Mouse (Mus musculus) adrenal gland, postnatal 10 days (tissue): Measurements from ENCODE around the gene Cnot1. TPM values are rescaled to one million over a fixed set of nuclear protein-coding genes. Genes with fewer than 3 reads are reported as not detected.
A peak's percentile ranks its signal among the peaks of the same experiment; 100 is the strongest.

Experiments
- DNase-seq: peaks from one replicate; pipeline ENCODE4 v3.0.0; 2021; ENCODE audit warnings: mixed read lengths
- total RNA-seq, 2 experiments: library from RNA; stranded (reverse); gene quantifications; 2 replicates each; pipeline ENCODE4 v1.2.3; 2021

The Cnot1 gene
- total RNA-seq, 2 experiments from 2014 or later = 120 to 163 TPM

DNA sequence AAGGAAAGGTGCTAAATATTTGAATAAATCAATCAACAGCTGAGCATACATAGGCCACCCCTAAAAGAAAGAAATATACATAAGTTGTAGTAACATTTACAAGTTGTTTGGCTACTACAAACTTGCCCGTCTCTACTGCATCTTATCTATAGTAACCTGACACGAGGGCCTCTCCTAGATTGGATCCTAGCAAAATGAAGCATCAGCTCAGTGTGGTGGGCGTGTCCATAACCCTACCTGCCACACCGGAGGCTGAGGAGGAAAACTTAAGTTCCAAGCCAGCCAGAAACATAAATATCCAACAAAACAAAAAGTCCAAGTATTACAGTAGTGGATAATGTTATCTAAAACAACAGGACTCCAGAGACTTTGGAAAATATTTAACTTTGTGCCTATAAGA, 79.6 kb downstream of the Cnot1 start:
- DNase-seq = no peak

DNA sequence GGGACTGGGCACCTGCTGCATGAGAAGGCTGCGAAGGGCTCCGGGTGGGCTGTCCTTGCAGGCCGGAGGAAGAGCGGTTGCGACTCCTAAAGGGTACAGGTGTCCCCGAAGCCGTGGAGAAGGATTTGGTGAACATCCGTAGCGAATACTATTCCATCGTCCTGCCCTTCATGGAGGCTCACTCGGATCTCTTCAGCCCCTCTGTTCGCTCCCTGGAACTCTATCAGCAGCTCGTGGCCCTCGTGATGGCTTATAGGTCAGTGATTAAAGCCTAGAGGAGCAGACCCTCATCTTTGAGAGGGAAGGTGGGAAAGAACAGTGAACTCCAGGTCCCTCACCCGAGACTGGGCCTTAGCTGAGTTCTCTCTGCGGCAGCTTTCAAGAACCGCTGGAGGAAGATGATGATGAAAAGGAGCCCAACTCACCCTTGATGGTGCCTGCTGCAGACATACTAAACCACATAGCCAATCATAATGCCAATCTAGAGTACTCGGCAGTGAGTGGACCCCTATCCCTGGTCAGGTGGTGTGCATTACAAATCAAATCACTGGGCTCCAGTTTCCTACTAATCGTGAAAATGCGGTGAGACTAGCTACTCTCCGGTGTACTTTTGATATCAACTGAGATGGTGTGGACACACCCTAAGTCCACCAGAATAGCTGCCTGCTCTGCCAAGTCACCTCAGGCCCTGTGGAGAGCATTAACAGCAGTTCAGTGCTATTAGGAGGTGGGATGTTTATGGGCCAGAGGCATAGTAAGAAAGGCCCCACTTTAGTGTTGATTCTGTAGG, 90.5 kb downstream of the Cnot1 start:
- DNase-seq = no peak

DNA sequence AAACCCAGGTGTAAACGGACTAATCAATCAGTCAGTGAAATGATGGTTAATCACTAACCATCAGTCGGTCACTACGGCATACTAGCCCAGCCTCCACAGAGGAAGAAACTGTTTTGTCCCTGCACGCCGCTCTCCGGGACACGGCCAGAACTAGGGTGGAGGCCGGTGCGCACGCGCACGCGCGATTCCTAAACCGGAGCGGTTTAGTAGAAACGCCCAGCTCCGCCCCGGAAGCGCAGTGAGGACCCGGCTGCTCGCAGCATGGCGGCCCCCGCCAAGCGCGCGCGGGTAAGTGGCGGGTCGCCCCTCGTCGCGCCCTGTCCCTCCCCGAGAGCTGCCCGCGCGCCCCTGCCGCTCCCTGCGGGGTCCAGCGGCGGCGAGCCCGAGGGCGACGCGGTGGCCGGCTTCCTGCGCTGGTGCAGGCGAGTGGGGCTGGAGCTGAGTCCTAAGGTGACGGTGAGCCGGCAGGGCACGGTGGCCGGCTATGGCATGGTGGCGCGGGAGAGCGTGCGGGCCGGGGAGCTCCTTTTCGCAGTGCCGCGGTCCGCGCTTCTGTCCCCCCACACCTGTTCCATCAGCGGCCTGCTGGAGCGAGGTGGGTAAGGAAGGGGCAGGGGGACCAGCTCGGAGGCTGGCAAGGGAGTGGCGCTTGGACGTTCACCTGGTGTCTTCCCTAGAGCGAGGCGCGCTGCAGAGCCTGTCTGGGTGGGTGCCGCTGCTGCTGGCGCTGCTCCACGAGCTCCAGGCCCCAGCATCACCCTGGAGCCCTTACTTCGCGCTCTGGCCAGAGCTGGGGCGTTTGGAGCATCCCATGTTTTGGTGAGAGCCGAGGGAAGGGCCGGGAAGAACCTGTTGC, 91.4 kb downstream of the Cnot1 start, which contains the start of gene Setd6:
TSS of gene Setd6 (plus strand) at position 206 of the 856 bp plus-strand sequence.
- peak; percentile 92 for DNase-seq

DNA sequence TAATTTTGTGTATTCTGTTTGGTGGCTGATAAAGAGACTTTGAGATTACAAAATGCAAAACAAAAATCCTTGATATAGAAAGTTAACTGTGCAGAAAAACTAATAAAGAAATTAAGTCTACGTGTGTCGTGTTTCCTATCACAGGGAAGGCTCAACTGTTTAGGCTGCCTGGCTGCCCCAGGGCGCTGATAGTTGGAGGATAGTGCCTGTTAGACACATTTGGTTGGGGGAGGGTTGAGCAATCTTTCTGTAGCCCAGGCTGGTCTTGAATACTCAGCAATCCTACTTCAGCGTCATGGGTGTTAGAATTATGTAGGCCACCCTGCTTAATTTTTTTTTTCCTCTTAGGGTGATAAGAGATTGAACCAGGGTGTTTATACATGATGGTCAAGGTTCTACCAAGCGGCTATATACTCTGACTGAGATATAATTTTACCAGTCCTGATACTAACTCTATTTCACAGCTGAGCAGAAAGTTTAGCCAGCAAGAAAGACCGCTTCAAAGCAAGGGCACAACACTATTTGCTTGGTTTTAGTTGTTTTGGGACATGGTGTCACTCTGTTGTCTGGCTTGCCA, 92.3 kb downstream of the Cnot1 start:
- no peak for DNase-seq

DNA sequence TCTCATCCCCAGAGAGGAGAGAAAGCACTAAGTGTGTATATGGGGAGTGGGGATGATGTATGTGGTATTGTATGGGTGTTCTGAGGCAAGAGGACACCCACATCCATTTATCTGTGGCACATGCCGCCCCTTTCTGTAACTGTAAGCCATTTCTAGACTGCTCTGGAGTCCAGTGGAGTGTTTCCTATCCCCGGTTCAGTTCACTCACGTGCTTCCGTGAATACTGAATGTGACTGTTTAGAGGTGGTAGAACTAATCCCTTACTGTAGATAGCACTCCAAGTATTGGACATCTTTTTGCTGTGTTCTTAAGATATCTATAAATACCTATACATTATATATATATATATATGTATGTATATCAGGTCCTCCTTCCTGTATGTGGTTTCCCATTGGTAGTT, 92.9 kb downstream of the Cnot1 start:
- DNase-seq = no peak

DNA sequence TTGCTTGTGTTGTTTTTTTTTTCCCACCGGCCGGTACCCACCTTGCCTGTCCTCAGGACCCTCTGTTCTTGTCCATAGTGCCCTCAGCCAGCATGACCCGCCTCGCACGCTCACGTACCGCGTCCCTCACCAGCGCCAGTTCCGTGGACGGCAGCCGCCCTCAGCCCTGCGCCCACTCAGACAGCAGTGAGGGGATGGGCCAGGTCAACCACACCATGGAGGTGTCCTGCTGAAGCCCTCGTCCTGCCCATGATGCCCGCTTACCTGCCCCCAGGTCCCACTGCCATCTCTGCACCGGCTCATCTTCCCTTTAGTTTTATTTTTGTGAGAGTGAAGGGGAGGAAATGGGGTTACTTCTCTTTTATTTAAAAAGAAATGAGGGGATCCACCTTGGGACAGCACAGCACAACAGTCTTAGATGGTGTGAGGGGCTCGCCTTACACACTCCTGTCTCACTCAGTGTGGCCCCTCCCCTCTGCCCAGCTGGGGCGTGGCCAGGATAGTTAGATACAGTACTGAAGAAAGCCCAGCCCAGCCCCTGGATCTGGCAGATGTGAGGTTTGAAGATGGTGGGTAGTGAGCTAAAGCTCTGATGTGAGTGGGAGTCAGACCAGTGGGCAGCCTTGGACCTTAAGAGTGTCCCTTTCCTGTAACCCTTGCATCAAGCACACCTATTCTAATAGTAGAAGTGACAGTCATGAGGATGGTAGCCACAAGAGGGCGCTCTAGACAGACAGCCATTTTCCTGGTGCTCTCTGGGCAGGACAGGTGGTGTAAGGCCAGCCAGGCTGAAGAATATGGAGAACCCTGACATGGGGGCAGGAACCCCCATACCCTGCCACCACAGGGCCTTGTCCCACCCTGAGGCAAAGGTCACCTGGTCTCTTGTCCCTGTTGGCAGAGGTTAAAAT, 93.9 kb downstream of the Cnot1 start:
- DNase-seq = peak; percentile 83

DNA sequence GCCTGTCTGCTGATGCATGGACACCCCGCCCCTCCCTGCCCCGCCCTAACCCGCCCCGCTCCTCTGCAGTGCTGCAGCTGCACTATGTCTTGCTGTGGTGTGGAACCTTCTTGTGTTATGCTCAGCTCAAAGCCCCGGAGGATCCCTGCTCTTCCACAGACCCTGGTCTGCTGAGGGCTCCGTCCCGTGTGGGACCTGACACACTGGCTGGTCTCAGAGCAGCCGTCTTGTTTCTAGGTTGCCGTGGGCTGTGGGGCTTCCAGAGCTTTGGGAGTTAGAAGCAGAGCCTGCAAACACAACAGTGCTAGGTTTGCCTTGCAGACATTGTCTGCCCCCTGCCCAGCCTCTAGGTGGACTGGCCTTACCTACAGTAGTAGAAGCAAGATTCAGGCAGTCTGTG, 94.9 kb downstream of the Cnot1 start:
- no peak for DNase-seq

DNA sequence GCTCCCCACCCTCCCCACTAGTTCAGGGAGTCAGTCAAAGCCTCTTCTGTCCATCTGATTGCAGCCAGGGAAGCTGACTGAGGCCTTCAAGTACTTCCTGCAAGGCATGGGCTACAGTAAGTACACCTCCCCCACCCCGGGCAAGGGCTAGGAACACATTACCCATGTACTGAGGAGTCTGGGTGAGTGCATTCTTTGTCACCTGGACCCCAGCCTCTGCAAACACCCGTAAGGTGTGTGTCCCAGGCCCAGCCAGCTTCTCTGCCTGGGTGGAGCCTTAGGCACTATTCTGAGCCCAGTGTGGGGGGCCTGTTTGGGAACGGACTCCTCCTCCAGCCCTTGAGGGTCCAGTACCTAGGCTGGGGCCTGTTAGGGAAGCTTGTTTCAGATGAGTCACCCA, 96.2 kb downstream of the Cnot1 start:
- DNase-seq = no peak

DNA sequence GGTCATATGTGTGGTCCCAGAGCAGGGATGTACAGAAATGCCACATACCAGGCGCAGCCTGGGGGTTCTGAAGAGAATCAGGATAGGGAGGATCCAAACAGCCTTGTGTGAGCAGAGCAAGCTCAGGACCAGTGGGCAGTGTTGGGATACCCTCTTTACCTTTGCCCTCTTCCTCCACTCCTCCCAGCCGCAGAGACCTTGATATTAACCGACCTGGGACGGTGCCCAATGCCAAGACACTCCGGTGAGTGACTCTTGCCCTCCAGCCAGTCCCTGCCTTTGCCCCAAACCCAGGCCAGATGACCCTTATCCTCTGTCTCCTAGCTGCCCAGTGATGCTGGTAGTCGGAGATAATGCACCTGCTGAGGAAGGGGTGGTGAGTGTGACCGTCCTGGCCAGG, 97.7 kb downstream of the Cnot1 start:
- DNase-seq = no peak

DNA sequence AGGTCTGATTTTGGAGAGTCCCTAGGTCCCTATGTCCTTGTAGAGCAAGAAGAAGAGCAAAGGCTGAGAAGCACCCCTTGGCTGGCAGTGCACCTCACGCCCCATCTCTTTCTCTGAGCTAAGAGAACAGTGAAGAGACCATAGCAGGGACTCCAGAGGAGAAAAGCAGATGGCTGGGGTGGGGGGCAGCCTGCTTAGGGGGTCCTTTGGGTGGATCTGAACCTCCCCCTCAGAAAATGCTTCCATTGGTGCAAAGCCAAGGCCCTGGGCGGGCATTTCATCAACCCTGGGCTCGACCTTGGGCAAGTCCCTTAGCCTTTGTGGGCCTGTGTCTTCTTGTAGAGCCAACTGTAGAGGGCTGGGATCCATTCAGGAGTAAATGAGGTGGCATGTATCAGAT, 102.7 kb downstream of the Cnot1 start:
- DNase-seq = no peak

DNA sequence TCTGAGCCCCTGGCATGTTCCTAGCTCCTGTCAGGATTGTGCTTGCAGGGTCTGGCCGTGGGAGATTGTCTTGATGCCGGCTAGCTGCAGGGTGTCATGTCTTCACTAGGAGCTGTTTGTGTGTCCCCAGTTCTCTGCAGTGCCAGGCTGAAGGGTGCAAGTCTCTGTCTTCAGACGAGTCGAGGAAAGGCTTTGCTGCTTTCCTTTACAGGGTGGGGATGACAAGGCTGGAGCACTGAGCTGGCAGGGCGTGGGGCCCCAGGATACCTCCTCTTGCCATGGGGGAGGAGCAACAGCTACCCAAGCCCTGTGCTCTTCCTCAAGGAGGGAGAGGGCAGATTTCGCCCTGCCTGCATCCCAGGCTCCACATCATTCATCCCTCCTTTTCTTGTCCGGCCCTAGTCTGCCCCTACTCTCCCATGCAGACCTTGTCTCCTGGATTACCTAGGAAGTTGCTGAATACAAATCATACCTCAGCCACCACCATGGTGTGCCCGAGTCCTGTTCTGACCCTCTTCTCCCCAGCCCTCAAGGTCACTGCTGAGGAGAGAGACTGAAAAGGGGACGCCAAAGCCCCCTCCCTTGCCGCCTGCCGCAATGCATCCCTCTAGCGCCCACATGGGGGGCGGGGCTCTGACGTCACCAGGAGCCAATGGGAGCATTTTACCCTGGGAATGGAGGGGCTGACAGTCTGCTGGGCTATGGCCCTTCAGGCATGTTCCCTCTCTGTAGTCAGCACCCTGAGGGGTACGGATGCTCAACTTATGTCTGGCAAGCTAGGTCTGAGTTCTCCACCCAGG, 103.6 kb downstream of the Cnot1 start:
- peak; percentile 29 for DNase-seq

DNA sequence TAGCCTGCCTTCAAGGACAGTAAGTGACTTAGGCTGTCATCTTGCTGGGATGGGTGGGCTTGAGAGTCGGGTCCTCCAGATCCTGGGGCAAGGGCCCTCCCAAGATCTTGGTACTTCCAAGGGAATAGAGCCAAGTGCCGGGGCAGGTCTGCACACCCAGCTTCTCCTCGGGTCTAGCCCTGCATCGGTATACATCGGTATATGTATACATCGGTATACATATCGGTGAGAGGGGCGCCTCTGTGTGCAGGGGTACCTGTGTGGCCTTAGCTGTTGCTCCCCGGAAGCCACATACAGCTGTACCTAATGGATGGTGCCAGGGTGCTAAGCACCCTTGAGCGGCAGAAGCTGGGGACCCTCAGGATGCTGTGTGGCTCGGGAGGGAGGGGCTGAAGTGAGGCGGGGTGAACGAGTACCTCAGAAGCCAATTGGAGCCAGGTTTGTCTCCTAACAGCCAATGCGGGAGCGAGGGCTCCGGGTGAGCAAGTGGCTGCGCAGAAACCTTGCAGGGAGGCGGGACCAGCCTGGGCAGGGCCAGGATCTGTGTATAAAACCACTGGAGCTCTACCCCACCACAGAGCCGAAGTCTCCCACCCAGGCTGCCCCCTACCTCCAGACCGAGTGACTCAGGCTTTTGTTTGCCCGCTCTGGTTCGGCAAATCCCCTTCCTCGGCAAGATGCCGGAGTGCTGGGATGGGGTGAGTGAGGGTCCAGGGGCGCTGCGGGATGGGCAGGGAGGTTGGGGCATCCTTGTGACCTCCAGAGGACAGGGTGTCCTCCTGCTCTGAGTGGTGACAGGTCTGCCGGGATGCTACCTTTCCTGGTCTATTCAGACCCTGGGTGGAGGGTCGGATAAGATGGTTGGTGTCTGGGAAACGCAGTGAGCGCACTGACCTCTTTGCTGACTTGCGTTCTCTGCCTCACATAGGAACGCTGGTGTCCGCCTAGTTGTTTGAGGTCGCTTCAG, 104.5 kb downstream of the Cnot1 start:
- peak; percentile 85 for DNase-seq

DNA sequence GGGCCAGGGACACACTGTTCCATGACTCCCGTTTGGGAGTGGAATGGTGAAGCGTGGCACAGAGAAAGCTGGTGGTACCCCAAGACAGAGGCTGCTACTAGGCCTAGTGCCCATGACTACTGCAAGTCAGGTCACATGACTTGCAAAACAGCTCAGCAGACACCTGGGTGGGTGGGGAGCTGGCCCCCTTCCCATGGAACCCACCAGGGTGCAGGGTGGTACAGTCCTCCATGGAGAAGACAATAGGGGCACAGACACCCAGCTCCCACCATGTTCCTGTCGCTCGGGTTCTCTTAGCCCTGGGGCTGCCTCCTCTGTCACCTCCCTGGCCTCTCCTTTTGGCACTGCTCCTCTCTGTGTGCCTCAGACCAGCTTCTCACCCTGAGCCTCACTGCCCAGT, 105.5 kb downstream of the Cnot1 start:
- DNase-seq = no peak

DNA sequence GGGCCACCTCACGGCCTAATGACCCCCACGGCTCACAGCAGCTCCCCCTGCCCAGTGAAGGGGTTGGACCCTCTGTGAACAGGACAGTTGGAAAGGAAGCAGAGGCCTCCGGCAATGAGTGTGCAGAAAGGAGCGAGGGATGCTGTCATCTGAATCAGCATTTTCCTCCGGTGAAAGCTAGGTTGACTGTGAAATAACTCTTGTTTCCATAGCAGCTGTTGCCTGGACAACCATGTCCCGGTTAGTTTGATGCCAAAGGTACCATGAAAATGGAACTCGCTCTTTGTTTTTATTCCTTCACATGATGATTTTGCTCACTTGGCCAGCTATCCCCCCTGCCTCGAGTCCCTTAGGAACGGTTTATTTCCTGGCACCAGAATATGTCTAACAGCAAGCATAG, 107.0 kb downstream of the Cnot1 start:
- DNase-seq = no peak

DNA sequence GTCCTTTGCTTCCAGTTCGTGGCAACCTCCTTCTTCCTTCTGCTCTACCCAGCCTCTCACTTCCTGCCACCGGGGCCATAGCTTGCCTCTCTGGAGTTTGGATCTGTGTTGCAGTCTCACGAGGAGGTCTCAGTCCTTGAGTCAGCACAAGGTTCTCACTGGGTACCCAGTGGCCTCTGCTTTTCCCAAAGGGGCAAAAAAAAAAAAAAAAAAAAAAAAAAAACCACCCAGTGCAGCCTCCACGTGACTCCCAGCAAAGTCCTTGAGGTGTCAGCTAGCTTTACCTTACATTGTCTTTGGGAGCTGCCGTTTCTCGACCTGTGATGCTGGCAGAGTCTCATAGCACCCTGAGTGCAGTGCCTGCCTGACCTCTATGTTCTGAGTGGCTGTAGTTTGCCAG, 109.1 kb downstream of the Cnot1 start:
- no peak for DNase-seq

DNA sequence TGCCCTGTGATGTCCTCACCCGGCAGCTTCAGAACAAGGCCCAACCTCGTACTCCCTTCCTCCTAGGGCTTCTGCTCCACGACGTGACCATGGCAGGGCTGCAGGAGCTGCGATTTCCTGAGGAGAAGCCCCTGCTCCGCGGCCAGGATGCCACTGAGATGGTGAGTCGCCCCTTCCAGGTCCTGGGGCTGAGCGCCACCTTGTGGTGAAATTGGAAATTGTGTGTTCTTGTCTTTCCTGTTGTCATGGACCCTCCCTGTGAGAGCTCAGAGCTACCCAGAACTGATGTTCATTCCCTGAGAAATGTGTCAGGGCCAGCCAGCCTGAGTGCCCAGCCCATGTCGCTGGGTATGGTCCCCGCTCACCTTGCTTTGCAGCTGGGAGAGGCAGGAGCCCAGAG, 110.1 kb downstream of the Cnot1 start:
- peak; percentile 89 for DNase-seq

DNA sequence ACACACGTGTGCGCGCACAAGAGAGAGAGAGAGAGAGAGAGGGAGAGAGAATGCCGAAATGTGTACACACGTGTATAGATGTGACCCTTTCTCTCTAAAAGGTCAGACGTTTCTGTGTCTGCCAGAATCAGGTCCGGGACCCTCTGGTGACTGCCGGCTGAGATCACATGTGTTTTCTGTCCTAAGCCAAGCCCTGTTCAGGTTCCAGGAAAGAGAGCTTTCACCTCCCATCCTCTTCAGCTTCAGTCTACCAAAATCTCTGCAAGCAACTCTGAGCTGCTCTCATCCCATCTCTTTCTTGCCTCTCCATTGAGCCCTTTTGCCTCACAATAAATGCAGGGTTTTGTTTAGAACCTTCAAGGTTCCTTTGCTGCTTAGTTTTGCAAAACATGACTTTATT, 110.6 kb downstream of the Cnot1 start:
- no peak for DNase-seq

DNA sequence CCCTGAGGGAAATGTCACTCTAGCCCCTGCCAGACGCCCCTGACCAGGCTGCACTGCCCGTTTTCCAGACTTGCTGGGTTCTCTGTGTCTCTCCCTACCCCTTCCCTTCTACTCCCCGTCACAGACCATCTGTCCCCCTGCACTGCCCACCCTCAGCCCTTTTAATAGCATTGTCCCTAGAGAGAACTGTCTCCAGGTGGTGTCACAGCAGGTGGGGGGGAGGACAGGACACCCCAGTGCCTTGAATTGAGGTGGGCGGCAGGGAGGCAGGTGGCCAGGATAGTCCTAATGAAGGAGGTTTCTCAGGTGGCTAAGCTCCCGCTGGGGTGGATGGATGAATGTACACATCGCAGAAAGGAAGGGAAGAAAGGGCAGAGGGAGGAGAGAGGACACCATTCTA, 112.6 kb downstream of the Cnot1 start:
- DNase-seq = no peak

DNA sequence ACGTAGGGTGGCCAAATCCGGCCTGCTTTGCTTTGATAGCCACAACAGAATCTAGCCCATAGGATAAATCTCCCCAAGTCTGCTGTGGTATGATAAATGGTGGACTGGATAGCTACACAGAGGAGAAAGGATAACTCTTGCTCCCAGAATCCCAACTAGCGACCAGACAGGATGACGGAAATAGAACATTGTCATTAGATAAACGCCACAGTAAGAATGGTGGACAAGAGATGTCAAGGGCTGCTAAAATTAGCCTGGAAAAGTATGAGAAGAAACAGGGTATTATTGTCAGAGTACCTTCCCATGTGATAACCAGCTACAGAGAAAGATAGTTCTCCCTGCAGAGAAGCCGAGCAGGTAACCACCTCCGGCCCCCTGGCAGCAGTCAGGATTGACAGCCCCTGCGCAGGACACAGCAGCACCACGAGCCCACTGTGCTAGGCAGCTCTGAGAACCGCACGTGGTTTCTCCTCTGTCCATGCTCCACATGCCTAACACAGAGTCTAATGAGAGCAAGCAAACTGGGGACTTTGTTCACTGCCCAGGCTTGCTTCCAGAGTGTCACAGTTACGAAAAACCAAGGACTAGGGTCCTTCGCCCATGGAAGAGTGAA, 116.2 kb downstream of the Cnot1 start:
- DNase-seq = no peak
